Mouse (Mus musculus): ENCODE measurements around the gene Gabrp.

Gene Gabrp

DNA sequence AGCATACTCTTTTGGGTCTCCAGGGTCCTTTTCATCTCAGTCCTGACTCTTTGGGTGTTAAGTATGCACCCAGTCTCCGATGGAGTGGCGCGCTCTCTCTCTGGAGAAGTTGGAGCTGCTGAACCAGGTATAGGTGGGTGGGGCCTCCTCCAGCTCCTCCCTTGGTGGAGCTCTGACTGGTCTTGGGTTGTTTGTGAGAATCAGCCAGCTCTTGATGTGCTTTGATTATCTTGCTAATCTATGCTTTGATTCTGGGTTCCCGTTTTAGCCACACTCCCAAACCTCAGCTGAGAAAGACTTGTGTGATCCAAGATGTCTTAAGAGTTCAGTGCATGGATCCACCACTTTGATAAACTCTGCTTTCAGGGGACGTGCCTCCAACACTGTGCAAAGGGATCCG lies at the start of gene Gabrp:
Gene Gabrp, minus strand, starts transcription at position 101 of the 400 bp plus-strand sequence.
- DNase-seq (ENCODE audit: low spot score in 2 of 2): no peak

DNA sequence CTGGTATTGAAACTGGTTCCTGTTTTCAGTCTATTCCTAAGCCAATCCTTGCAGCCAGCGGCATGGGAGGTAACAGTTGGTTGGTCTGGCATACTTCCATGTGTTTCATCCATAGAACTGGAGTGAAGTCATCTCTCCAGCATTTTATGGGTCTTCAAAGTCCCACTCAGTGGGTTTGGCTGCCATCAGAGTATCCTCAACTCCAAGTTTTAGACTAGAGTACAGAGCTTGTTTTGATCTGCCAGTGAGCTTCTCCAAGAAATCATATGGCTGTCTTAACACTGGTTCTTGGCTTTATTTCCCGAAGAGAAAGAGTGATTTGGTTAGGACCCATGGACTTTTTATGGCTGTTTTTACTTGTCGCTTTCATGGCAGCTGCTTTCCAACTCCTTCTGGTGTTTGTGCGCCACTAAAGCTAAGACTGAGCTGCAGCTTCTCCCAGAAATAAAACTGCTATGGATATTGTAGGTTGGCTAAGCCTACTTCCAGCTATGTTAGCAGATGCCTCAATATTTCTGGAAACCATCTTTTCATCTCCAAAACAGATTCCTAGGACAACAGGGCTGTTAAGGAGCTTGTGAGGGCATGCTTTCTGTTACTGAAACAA lies 48.5 kb upstream of the Gabrp start:
- DNase-seq (ENCODE audit: low spot score in 2 of 2): no peak

- DNase-seq (ENCODE audit: low spot score in 2 of 2): peak; percentile 5 to 43
Measured at GRCm38 (mm10) chr11:33614218-33614617, 35.5 kb upstream of the Gabrp start.

DNA sequence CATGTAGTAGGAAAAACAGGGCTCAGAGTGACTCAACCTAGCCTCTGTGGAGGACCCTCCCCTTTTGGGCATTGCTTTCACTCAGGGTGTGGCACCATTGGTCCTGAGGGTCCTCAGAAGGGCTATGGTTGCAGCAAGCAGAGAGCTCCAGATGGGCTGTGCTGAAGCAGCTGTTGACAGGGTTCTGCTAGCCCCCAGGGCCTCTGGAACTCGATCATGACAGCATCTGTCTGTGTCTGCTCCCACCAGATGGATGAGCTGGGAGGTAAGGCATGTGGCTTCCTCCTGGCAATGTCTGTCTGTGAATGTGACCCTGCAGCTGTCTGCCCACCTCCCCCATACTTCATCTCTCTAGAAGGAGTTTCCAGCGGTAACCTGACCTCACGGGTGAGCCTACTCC lies 29.0 kb upstream of the Gabrp start:
- DNase-seq (ENCODE audit: low spot score in 2 of 2): no peak

GRCm38 (mm10) chr11:33603174-33603573 lies 24.4 kb upstream of the Gabrp start:
- DNase-seq (ENCODE audit: low spot score in 2 of 2): no peak

- DNase-seq (ENCODE audit: low spot score in 2 of 2): no peak
Measured at GRCm38 (mm10) chr11:33598986-33599385, 20.2 kb upstream of the Gabrp start, which contains the start of gene D130052B06Rik. D130052B06Rik (plus strand) TSS chr11:33599302.

- DNase-seq (ENCODE audit: low spot score in 2 of 2): no peak
Measured at GRCm38 (mm10) chr11:33596655-33597054, 17.9 kb upstream of the Gabrp start.

DNA sequence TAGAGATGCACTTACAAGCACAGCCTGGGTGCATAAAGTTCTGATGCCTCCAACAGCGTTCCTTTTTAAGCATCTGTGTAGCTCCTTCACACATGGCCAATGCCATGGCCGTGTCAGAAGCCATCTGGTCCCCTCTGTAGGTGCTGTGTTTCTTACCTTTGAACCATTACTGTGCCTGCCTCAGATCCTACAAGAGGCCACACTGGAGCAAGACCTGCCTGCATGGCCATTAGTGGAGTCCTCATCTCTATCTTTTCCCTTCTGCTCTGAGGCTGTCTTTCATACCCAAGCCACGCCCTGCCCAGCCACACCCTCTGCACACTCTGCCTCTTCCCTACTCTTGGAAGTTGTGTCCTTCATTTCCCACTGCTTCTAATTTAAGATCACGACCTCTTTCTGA lies 14.1 kb upstream of the Gabrp start:
- DNase-seq (ENCODE audit: low spot score in 2 of 2): no peak

DNA sequence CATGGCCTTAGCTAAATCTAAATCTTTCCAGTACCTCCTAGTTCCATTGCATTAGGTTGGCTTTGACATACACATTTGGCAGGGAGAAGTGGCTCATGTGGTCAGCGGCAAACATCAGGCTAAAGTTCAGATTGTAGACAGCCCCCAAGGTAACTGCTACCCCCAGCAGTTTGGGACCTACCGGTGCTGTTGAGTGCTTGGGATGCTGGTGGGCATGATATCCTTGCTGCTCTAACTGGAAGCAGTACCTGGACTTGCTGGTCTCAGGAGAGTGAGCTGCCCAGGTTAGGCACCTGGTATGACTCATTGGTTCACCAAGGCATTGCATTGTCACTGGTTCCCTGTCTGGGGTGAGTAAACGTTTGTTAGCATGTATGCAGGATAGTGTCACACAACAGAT lies 12.0 kb upstream of the Gabrp start:
- DNase-seq (ENCODE audit: low spot score in 2 of 2): no peak

GRCm38 (mm10) chr11:33586614-33587013 lies 7.9 kb upstream of the Gabrp start:
- DNase-seq (ENCODE audit: low spot score in 2 of 2): no peak

- DNase-seq (ENCODE audit: low spot score in 2 of 2): no peak
Measured at GRCm38 (mm10) chr11:33579621-33580020, 862 bp upstream of the Gabrp start.

DNA sequence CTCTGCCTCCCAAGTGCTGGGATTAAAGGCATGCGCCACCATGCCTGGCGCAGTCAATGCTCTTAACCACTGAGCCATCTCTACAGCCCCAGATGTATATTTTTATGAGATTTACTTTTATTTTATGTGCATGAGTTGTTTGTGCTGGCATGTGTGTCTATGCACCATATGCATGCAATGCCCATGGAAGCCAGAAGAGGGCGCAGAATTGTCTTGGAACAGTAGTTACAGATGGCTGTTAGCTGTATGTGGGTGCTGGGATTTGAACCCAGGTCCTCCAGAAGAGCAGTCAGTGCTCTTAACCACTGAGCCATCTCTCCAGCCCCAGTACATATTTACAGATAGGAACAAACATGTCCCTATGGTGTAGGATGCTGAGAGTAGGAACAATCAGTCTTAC lies 3.8 kb downstream of the Gabrp start:
- peak; percentile 5 to 35 for DNase-seq (ENCODE audit: low spot score in 2 of 2)

- no peak for DNase-seq (ENCODE audit: low spot score in 2 of 2)
Measured at GRCm38 (mm10) chr11:33570413-33570812, 8.3 kb downstream of the Gabrp start.

GRCm38 (mm10) chr11:33563921-33564320 lies 14.8 kb downstream of the Gabrp start:
- no peak for DNase-seq (ENCODE audit: low spot score in 2 of 2)

GRCm38 (mm10) chr11:33554123-33554522 lies 24.6 kb downstream of the Gabrp start:
- DNase-seq (ENCODE audit: low spot score in 2 of 2): no peak

DNA sequence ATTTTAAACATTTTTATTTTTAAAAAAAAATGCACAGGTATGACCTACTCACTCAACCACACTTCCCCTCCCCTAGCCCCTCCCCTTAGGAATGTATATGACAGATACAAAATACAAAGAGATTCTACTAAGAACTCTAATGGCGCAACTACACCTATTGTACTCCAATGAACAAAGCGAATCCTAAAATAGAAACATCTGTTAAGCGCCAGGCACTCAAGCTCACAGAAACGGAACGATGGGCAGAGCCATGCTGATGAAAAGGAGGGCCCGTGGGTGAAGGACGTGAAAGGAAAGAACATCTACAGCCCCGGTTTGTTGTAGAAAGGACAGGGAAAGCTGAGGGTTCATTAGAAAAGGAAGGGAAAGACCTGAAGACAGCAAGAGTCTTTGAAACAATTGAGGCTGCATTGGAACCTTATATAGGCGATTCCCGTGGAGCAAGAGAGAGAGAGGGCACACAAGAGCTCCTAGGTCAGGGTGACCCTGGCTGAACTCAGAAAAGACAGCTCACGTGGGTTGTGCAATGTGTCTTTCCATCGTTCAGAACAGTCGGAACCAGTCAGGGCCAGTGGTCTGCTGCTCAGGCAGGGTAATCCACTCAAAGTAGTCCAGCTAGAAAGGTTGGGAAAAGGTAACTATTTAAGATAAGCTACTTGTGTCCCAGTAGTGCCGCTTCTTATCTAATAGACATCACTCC lies 27.7 kb downstream of the Gabrp start:
- DNase-seq (ENCODE audit: low spot score in 2 of 2): no peak

DNA sequence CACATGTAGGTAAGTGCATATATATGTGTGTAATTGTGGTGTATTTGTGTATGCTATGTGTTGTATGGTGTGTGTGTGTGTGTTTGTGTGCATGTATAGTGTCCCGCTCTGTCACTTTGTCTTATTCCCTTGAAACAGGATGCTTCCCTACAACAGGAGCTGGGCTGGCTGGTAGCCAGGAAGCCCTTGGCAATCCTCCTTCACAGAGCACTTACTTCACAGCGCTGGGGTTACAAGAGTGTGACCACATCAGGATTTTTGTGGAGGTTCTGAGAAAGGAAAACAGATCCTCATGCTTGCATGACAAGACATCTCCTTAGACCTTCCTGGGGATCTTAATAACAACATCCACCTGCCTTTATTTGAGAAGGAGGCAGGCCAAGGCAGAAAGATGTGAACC lies 31.4 kb downstream of the Gabrp start:
- DNase-seq (ENCODE audit: low spot score in 2 of 2): no peak

DNA sequence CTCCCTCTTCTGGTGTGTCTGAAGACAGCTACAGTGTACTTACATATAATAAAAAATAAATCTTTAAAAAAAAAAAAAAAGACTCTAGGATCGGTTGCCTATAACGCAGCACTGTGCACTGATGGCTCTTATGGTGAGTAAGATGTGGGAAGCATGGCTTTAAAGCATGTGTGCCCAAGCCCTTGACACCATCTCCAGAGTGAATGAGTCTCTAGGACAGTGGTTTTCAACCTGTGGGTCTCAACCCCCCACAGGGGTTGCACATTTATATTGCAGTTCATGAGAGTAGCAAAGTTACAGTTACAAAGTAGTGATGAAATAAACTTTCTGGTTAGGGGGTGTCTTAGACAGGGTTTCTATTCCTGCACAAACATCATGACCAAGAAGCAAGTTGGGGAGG lies 33.8 kb downstream of the Gabrp start:
- no peak for DNase-seq (ENCODE audit: low spot score in 2 of 2)

DNA sequence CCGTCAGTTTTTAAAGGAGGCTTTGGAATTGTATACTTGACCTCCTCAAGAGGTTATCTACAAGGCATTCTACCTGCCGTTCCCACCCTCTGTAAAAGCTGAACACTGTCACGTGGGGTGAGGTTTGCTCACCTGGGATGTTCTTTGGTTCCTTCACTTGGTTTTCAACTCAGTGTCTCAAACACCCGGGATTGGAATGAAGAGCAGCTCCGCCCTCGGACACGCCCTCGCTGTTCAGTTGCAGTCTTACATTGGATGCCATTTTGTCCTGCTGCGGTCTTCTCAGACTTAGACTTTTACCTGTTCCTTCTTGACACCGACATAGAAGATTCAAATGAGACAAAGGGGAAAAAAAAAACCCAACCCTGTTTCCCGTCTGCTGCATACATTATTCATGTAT lies 34.6 kb downstream of the Gabrp start:
- DNase-seq (ENCODE audit: low spot score in 2 of 2): no peak

DNA sequence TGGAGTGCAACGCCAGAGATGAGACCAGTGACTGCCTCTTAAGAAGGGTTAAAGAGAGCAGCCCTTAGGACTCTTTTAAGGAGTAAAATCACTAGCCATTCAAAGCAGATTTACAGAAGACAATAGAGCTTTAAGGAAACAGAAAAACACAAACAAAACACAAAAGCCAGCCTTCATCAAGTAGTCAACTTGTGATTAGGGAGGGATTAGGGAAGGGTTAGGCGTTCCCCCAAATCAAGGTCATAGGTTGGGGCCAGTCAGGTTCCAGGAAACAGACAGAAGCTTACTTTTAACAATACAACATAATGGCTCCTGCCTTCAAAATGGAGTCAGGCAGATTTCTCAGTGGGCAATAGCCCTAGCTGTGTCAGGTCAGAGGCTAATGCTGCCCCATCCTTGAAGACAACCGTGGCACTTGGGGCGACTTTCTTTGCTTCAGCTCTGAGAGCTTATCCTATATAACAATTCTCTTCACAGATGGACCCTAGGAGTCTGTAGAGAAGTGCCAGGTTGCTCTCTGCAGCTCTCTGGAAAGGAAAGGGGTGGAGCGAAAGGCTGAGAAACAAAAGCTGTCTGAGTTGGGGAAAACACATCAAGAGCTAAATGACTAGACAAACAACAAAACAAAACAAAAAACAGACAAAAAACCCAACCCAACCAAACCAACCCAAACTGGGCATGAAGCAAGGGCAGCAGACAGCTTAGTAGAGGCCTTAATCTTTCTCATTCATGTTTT lies 41.2 kb downstream of the Gabrp start:
- no peak for DNase-seq (ENCODE audit: low spot score in 2 of 2)

GRCm38 (mm10) chr11:33536636-33537035 lies 42.1 kb downstream of the Gabrp start:
- no peak for DNase-seq (ENCODE audit: low spot score in 2 of 2)

- DNase-seq (ENCODE audit: low spot score in 2 of 2): no peak
Measured at GRCm38 (mm10) chr11:33534541-33534940, 44.2 kb downstream of the Gabrp start.

DNA sequence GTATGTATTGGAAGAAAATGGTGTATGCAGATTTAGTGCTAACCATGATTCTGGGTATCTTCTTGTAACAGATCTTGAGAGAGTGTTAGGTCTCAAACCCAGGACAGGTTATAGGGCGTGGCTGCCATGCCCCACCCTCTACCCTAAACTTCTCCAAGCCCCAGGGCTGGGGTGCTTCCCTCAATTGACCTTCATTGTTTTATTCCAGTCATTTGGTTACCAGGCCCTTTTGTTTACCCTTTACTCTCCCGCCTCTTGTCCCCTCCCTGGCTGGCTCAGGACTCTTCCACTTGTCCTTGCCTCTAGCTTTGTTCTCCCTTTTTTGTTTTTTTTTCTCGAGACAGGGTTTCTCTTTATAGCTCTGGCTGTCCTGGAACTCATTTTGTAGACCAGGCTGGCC lies 45.2 kb downstream of the Gabrp start:
- no peak for DNase-seq (ENCODE audit: low spot score in 2 of 2)
